Mouse (Mus musculus) MEL (cell line): ENCODE data around the gene Dupd1. TPM values are rescaled to one million over a fixed set of nuclear protein-coding genes. Genes with fewer than 3 reads are reported as not detected.

Experiments
- DNase-seq: peaks from one replicate; pipeline ENCODE4 v3.0.0; 2011; ENCODE audit warnings: low read depth, low spot score
- H3K27ac ChIP-seq: 2 replicates; pipeline ENCODE4 v1.5.1; 2012; ENCODE audit warnings: low read depth, mild to moderate bottlenecking, control low read depth, low read length, moderate library complexity; ENCODE audit not compliant: control insufficient read depth
- H3K27me3 ChIP-seq, 2 experiments: fragments of 150-350 bp in 1 of 2; sonication (generic) in 1 of 2; 2 replicates each; pipeline ENCODE4 v1.6.1; 2012; ENCODE audit warnings: low read length in 2 of 2, mild to moderate bottlenecking in 2 of 2, improper control_type of control experiment in 1 of 2, moderate library complexity in 1 of 2; ENCODE audit not compliant: insufficient read depth in 2 of 2, control insufficient read depth in 1 of 2
- H3K36me3 ChIP-seq, 2 experiments: 2 replicates each; pipeline ENCODE4 v1.6.1; 2012 to 2014; ENCODE audit warnings: low read length in 2 of 2, improper control_type of control experiment in 1 of 2, inconsistent platforms in 1 of 2, mild to moderate bottlenecking in 1 of 2; ENCODE audit not compliant: insufficient read depth in 2 of 2, control insufficient read depth in 1 of 2
- H3K4me1 ChIP-seq, 2 experiments: fragments of 150-350 bp in 1 of 2; sonication (generic) in 1 of 2; 2 replicates each; pipeline ENCODE4 v1.6.1; 2012; ENCODE audit warnings: low read length in 2 of 2, improper control_type of control experiment in 1 of 2, mild to moderate bottlenecking in 1 of 2; ENCODE audit not compliant: insufficient read depth in 2 of 2, control insufficient read depth in 1 of 2
- H3K4me3 ChIP-seq, 2 experiments: fragments of 150-350 bp in 1 of 2; sonication (generic) in 1 of 2; 2 replicates each; pipeline ENCODE4 v1.5.1; 2012; ENCODE audit warnings: low read depth in 2 of 2, low read length in 2 of 2, mild to moderate bottlenecking in 2 of 2, moderate library complexity in 2 of 2, control low read depth in 1 of 2, improper control_type of control experiment in 1 of 2; ENCODE audit not compliant: control insufficient read depth in 1 of 2, insufficient read depth in 1 of 2
- H3K79me2 ChIP-seq: 2 replicates; pipeline ENCODE4 v1.6.1; 2012; ENCODE audit warnings: mild to moderate bottlenecking, low read length, moderate library complexity; ENCODE audit not compliant: control insufficient read depth, poor library complexity, insufficient read depth
- H3K9ac ChIP-seq: 2 replicates; pipeline ENCODE4 v1.6.1; 2012; ENCODE audit warnings: low read depth, mild to moderate bottlenecking, control low read depth, low read length, moderate library complexity; ENCODE audit not compliant: control insufficient read depth, poor library complexity, severe bottlenecking
- H3K9me3 ChIP-seq: fragments of 150-350 bp; sonication (generic); replicated peaks from 2 replicates; pipeline ENCODE4 v1.6.1; 2012; ENCODE audit warnings: mild to moderate bottlenecking, low read length, improper control_type of control experiment, moderate library complexity; ENCODE audit not compliant: insufficient read depth
- CHD1 ChIP-seq: IDR thresholded peaks from 2 replicates; pipeline ENCODE4 v1.6.1; 2012; ENCODE audit warnings: low read depth, mild to moderate bottlenecking, inconsistent platforms, low read length, improper control_type of control experiment
- CHD2 ChIP-seq: IDR thresholded peaks from 2 replicates; pipeline ENCODE4 v1.6.1; 2011; ENCODE audit warnings: low read length, improper control_type of control experiment
- CTCF ChIP-seq, 3 experiments: IDR thresholded peaks in 2 of 3; conservative IDR thresholded peaks in 1 of 3; 2 replicates each; pipeline ENCODE4 v1.5.1; 2011 to 2012; ENCODE audit warnings: low read length in 3 of 3, low read depth in 2 of 3, mild to moderate bottlenecking in 2 of 3, improper control_type of control experiment in 1 of 3, inconsistent platforms in 1 of 3, mixed read lengths in 1 of 3, moderate library complexity in 1 of 3; ENCODE audit not compliant: control insufficient read depth in 1 of 3, insufficient read depth in 1 of 3, poor library complexity in 1 of 3, severe bottlenecking in 1 of 3
- E2F4 ChIP-seq: IDR thresholded peaks from 2 replicates; pipeline ENCODE4 v1.6.1; 2011; ENCODE audit warnings: low read depth, low read length, improper control_type of control experiment, borderline replicate concordance
- EP300 ChIP-seq, 2 experiments: IDR thresholded peaks; 2 replicates each; pipeline ENCODE4 v1.6.1; 2011; ENCODE audit warnings: improper control_type of control experiment in 2 of 2, low read length in 2 of 2, low read depth in 1 of 2, mild to moderate bottlenecking in 1 of 2
- ETS1 ChIP-seq: IDR thresholded peaks from 2 replicates; pipeline ENCODE4 v1.6.1; 2012; ENCODE audit warnings: low read depth, mild to moderate bottlenecking, inconsistent platforms, low read length, improper control_type of control experiment, moderate library complexity
- GABPA ChIP-seq: IDR thresholded peaks from 2 replicates; pipeline ENCODE4 v1.6.1; 2012; ENCODE audit warnings: low read depth, mild to moderate bottlenecking, inconsistent platforms, low read length, improper control_type of control experiment, moderate library complexity
- GATA1 ChIP-seq: IDR thresholded peaks from 2 replicates; pipeline ENCODE4 v1.6.1; 2011; ENCODE audit warnings: low read depth, low read length, improper control_type of control experiment
- HCFC1 ChIP-seq: IDR thresholded peaks from 2 replicates; pipeline ENCODE4 v1.6.1; 2012; ENCODE audit warnings: low read depth, mild to moderate bottlenecking, inconsistent platforms, low read length, improper control_type of control experiment, moderate library complexity
- JUND ChIP-seq: IDR thresholded peaks from 2 replicates; pipeline ENCODE4 v1.6.1; 2011; ENCODE audit warnings: low read depth, mild to moderate bottlenecking, improper control_type of control experiment, low read length
- KAT2A ChIP-seq: conservative IDR thresholded peaks from 2 replicates; pipeline ENCODE4 v1.6.1; 2012; ENCODE audit warnings: low read depth, low read length, improper control_type of control experiment, inconsistent platforms
- MAFK ChIP-seq: IDR thresholded peaks from 2 replicates; pipeline ENCODE4 v1.6.1; 2011; ENCODE audit warnings: low read depth, mild to moderate bottlenecking, low read length, improper control_type of control experiment, borderline replicate concordance
- MAX ChIP-seq: IDR thresholded peaks from 2 replicates; pipeline ENCODE4 v1.6.1; 2011; ENCODE audit warnings: low read length, improper control_type of control experiment
- MAZ ChIP-seq: IDR thresholded peaks from 2 replicates; pipeline ENCODE4 v1.6.1; 2012; ENCODE audit warnings: low read depth, mild to moderate bottlenecking, inconsistent platforms, low read length, improper control_type of control experiment
- MEF2A ChIP-seq: IDR thresholded peaks from 2 replicates; pipeline ENCODE4 v1.6.1; 2014; ENCODE audit warnings: low read depth, mild to moderate bottlenecking, inconsistent platforms, low read length, improper control_type of control experiment; ENCODE audit not compliant: poor library complexity, insufficient replicate concordance, severe bottlenecking; ENCODE audit errors: extremely low read depth
- MYB ChIP-seq: IDR thresholded peaks from 2 replicates; pipeline ENCODE4 v1.6.1; 2011; ENCODE audit warnings: mild to moderate bottlenecking, low read depth, low read length, improper control_type of control experiment
- NELFE ChIP-seq: IDR thresholded peaks from 2 replicates; pipeline ENCODE4 v1.6.1; 2011; ENCODE audit warnings: low read depth, low read length, improper control_type of control experiment
- NRF1 ChIP-seq: IDR thresholded peaks from 2 replicates; pipeline ENCODE4 v1.6.1; 2014; ENCODE audit warnings: low read depth, mild to moderate bottlenecking, inconsistent platforms, low read length, improper control_type of control experiment, moderate library complexity; ENCODE audit not compliant: poor library complexity, insufficient read depth, severe bottlenecking
- POLR2A ChIP-seq, 2 experiments: IDR thresholded peaks; 2 replicates each; pipeline ENCODE4 v1.6.1; 2011 to 2012; ENCODE audit warnings: low read length in 2 of 2, mild to moderate bottlenecking in 2 of 2, control low read depth in 1 of 2, improper control_type of control experiment in 1 of 2, low read depth in 1 of 2, moderate library complexity in 1 of 2; ENCODE audit not compliant: control insufficient read depth in 1 of 2, insufficient read depth in 1 of 2, poor library complexity in 1 of 2
- POLR2AphosphoS5 ChIP-seq: IDR thresholded peaks from 2 replicates; pipeline ENCODE4 v1.6.1; 2012; ENCODE audit warnings: low read depth, borderline replicate concordance, mild to moderate bottlenecking, inconsistent platforms, low read length, moderate library complexity, mixed read lengths
- RAD21 ChIP-seq: IDR thresholded peaks from 2 replicates; pipeline ENCODE4 v1.6.1; 2011; ENCODE audit warnings: mild to moderate bottlenecking, low read depth, low read length, improper control_type of control experiment
- RCOR1 ChIP-seq: IDR thresholded peaks from 2 replicates; pipeline ENCODE4 v1.6.1; 2012; ENCODE audit warnings: low read depth, mild to moderate bottlenecking, inconsistent platforms, low read length, improper control_type of control experiment
- SIN3A ChIP-seq: IDR thresholded peaks from 2 replicates; pipeline ENCODE4 v1.6.1; 2012; ENCODE audit warnings: low read length, improper control_type of control experiment, inconsistent platforms
- SMC3 ChIP-seq: IDR thresholded peaks from 2 replicates; pipeline ENCODE4 v1.6.1; 2011; ENCODE audit warnings: low read depth, low read length, improper control_type of control experiment
- TCF12 ChIP-seq: IDR thresholded peaks from 2 replicates; pipeline ENCODE4 v1.6.1; 2014; ENCODE audit warnings: low read depth, mild to moderate bottlenecking, inconsistent platforms, low read length, improper control_type of control experiment, moderate library complexity
- UBTF ChIP-seq: IDR thresholded peaks from 2 replicates; pipeline ENCODE4 v1.6.1; 2012; ENCODE audit warnings: low read depth, mild to moderate bottlenecking, inconsistent platforms, low read length, improper control_type of control experiment, moderate library complexity, borderline replicate concordance; ENCODE audit not compliant: insufficient read depth
- USF2 ChIP-seq, 2 experiments: IDR thresholded peaks; 2 replicates each; pipeline ENCODE4 v1.6.1; 2011 to 2012; ENCODE audit warnings: improper control_type of control experiment in 2 of 2, low read length in 2 of 2, borderline replicate concordance in 1 of 2, inconsistent platforms in 1 of 2, low read depth in 1 of 2, mild to moderate bottlenecking in 1 of 2; ENCODE audit not compliant: insufficient read depth in 1 of 2
- ZC3H11A ChIP-seq: IDR thresholded peaks from 2 replicates; pipeline ENCODE4 v1.6.1; 2012; ENCODE audit warnings: low read depth, mild to moderate bottlenecking, inconsistent platforms, low read length, improper control_type of control experiment
- ZKSCAN1 ChIP-seq: IDR thresholded peaks from 2 replicates; pipeline ENCODE4 v1.6.1; 2012; ENCODE audit warnings: low read depth, mild to moderate bottlenecking, inconsistent platforms, low read length, improper control_type of control experiment, moderate library complexity
- ZMIZ1 ChIP-seq: IDR thresholded peaks from 2 replicates; pipeline ENCODE4 v1.6.1; 2012; ENCODE audit warnings: low read depth, mild to moderate bottlenecking, inconsistent platforms, low read length, improper control_type of control experiment, moderate library complexity
- ZNF384 ChIP-seq: IDR thresholded peaks from 2 replicates; pipeline ENCODE4 v1.6.1; 2012; ENCODE audit warnings: low read depth, mild to moderate bottlenecking, inconsistent platforms, low read length, improper control_type of control experiment
- polyA plus RNA-seq, 2 experiments: library from polyadenylated mRNA; stranded (reverse) in 1 of 2; unstranded in 1 of 2; fragments of >175 nt in 1 of 2; fragments of >200 nt in 1 of 2; gene quantifications; 2 replicates each; pipeline versions ENCODE4 v1.2.1 to v1.2.4; 2012; ENCODE audit warnings: low replicate concordance in 2 of 2, low read depth in 1 of 2; ENCODE audit not compliant: insufficient read length in 2 of 2, insufficient read depth in 1 of 2, missing spikeins in 1 of 2
- total RNA-seq: library from RNA; depleted of rRNA; stranded (reverse); fragments of 300-350 nt; gene quantifications from 2 replicates; pipeline ENCODE4 v1.2.3, GENCODE M21; 2012

The Dupd1 gene
- total and polyA plus RNA-seq, 3 experiments, result not detected

- TF ChIP-seq NRF1 (no peak), MAZ (peak; percentile 71; the same call in 1 of the 2 replicates), SIN3A (no peak), ZNF384 (no peak), MAX (no peak), UBTF (0 out of 2 replicates have a peak, but pooled peaks have one; percentile 41)
- TF ChIP-seq, all 39 proteins: peak for 11
Measured at GRCm38 (mm10) chr14:21750008-21750880, 35.9 kb upstream of the Dupd1 start, which contains the start of gene Samd8 (continued).

GRCm38 (mm10) chr14:21748142-21748870 is 33.9 kb upstream of the Dupd1 start:
- Histone ChIP-seq H3K27me3 (no peaks in the 10 kb centered on the region), H3K27ac (no peak overlapping the region), H3K36me3 (peaks cover 0 to 12% of the 10 kb centered on the region in 2 experiments; a peak in 2 of 4 replicates), H3K4me1 (peaks cover 6 to 20% of the 10 kb centered on the region in 2 experiments), H3K9ac (peak overlapping the region; percentile 44), H3K9me3 (no peaks in the 10 kb centered on the region), H3K4me3 (peak overlapping the region; percentile 49 to 66), H3K79me2 (peaks cover 20% of the 10 kb centered on the region)
- TF ChIP-seq ETS1, result no peak
- TF ChIP-seq RCOR1, result no peak
- TF ChIP-seq E2F4, result no peak
- no peak for TF ChIP-seq CHD2
- TF ChIP-seq NRF1, result no peak
- TF ChIP-seq MYB, result no peak
- TF ChIP-seq POLR2AphosphoS5, result no peak
- TF ChIP-seq MAFK, result no peak
- TF ChIP-seq GABPA, result no peak
- peak; percentile 27 to 51 (median 34); a peak in 4 of 6 replicates for TF ChIP-seq CTCF (IDR thresholded peaks at IDR 0.05 in 2 of 3, conservative IDR thresholded peaks at IDR 0.05 in 1 of 3; ENCODE audit: control insufficient read depth in 1 of 3, insufficient read depth in 1 of 3, low read depth in 2 of 3, low read length in 3 of 3, poor library complexity in 1 of 3, severe bottlenecking in 1 of 3)
- no peak for TF ChIP-seq KAT2A
- no peak for TF ChIP-seq MEF2A
- TF ChIP-seq ZMIZ1, result no peak
- peak; percentile 92 for TF ChIP-seq ZNF384
- TF ChIP-seq RAD21, result peak; percentile 30
- TF ChIP-seq POLR2A (IDR thresholded peaks at IDR 0.05; ENCODE audit: control insufficient read depth in 1 of 2, insufficient read depth in 1 of 2, low read depth in 1 of 2, low read length in 2 of 2, poor library complexity in 1 of 2), result no peak
- TF ChIP-seq TCF12, result no peak
- no peak for TF ChIP-seq ZC3H11A
- no peak for TF ChIP-seq USF2 (IDR thresholded peaks at IDR 0.05; ENCODE audit: borderline replicate concordance in 1 of 2, insufficient read depth in 1 of 2, low read depth in 1 of 2, low read length in 2 of 2)
- TF ChIP-seq EP300 (IDR thresholded peaks at IDR 0.05; ENCODE audit: low read depth in 1 of 2, low read length in 2 of 2), result no peak
- TF ChIP-seq JUND, result no peak
- TF ChIP-seq CHD1, result no peak
- no peak for TF ChIP-seq HCFC1
- peak; percentile 36; the same call in 1 of the 2 replicates for TF ChIP-seq SMC3
- no peak for TF ChIP-seq GATA1
- TF ChIP-seq NELFE, result no peak
- TF ChIP-seq MAX, result no peak
- peak; percentile 37; the same call in 1 of the 2 replicates for TF ChIP-seq ZKSCAN1
- peak; percentile 51 for DNase-seq
